Mouse (Mus musculus) gastrocnemius, adult 2 months (tissue): ENCODE data around the gene Gtf3c3. TPM values are rescaled to one million over a fixed set of nuclear protein-coding genes. Genes with fewer than 3 reads are reported as not detected.
A peak's percentile ranks its signal among the peaks of the same experiment; 100 is the strongest.

ENCODE experiments used
- DNase-seq: peaks from one replicate; pipeline ENCODE4 v3.0.0; 2022
- H3K27ac ChIP-seq: fragments of 200-600 bp; 2 replicates; pipeline ENCODE4 v1.8.1; 2022; ENCODE audit warnings: mild to moderate bottlenecking
- H3K4me3 ChIP-seq: fragments of 200-600 bp; 2 replicates; pipeline ENCODE4 v1.8.1; 2022; ENCODE audit warnings: mild to moderate bottlenecking, moderate library complexity
- CTCF ChIP-seq: fragments of 200-600 bp; IDR thresholded peaks from 2 replicates; pipeline ENCODE4 v1.8.1; 2022; ENCODE audit warnings: antibody characterized with exemption, mild to moderate bottlenecking, moderate library complexity
- intact Hi-C: fragments of 180-260 bp; cut with DNase I; formaldehyde crosslinking; loops from one replicate; pipeline ENCODE4 v1.15.1; 2025
- total RNA-seq, 2 experiments: library from RNA; stranded (reverse); gene quantifications; 2 replicates each; pipeline ENCODE4 v1.2.3; 2021

Gene Gtf3c3
- total RNA-seq, 2 experiments from 2014 or later, result 8.7 to 10.5 TPM

DNA sequence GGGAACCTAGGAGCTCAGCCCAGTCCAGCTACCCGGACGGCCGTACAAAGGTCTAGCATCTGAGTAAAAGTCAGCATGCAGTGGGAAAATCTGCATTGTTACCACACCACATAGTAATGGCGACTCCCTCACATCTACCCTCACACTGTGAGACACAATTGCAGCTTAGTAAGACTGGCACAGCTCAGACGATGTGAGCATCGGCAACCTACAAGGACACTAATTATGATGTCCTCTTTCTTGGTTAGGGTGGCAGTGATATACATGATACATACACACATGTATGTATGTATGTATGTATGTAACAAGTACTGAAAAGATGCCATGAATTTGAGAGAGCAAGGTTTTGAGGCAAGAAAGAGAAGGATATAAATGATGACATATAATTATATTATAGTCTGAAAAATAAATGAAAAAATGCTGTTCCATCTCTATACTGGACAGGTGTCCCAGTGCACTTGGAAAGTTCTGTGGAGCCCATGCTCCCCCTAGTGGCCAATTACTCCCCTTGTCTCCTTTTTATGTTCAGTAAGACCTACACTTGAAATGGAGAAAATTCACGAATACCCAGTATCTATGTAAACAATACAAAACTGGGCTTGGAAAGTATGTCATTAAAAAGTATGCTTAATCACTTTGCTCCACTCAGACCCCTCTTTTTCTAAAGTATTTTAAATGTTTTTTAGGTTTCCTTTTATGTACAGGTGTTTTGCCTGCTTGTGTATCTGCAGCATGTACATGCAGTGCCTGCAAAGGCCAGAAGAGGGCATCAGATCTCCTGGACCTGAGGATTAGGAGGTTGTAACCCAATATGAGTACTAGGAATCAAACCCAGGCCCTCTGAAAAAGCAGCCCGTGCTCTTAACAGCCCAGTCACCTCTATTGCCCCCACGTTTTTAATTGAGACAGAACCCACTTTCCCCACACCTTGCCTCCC is 57.5 kb downstream of the Gtf3c3 start:
- DNase-seq, result peak; percentile 52
- peak; percentile 75 for TF ChIP-seq CTCF
- H3K27ac ChIP-seq, result no peak overlapping the region
- H3K4me3 ChIP-seq, result no peak overlapping the region
- intact Hi-C loops, result loop anchor here (5.0 kb wide), 1 partner anchor 474 kb away; no protein-coding TSS in a partner anchor

DNA sequence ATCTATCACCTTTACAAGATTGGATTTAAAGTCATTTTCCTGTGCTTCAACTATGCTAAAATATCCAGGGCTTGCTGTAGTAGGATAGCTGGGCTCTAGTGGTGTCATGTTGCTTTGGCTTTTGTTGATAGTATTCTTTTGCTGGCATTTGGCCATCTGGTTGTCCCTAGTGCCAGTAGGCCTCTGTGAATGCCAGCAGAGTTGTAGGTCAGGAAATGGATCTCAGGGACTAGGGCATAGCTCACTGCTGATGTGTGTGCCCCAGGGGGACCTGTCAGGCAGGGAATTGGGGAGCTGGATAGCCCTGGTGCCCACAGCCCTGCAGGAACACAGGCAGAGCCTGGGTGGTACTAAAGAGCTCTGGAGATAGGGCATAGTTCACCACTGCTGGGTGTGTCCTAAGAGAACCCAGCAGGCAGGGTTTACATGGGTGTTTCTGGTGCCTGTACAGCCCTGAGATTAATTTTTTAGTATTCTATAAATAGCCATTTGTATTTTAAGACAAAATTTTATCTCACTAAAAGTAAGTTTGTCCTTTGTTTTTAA is 61.2 kb downstream of the Gtf3c3 start:
- Histone ChIP-seq H3K4me3 (no peak overlapping the region), H3K27ac (no peak overlapping the region)
- no peak for TF ChIP-seq CTCF
- DNase-seq, result no peak
- intact Hi-C loops, result no loop called here

DNA sequence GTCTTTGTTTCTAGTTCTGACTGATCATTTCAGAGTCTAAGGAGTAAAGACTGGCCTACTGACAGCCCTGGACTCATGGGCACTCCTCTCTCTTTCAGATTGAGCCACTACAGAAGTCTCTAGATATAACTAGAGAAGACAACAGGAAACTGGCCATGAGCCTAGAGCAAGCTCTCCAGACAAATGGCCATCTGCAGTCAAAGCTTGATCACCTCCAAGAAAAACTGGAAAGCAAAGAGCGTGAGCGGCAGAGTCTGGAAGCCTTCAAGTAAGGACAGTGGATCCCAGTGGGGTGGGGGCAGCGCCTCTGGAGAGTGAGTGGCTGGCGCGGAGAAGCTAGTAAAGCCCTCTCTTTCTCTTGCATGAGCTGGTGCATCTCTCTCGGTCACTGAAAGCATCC is 82.2 kb downstream of the Gtf3c3 start:
- Histone ChIP-seq H3K4me3 (no peak overlapping the region), H3K27ac (no peak overlapping the region)
- TF ChIP-seq CTCF, result no peak
- DNase-seq, result peak; percentile 24
- intact Hi-C loops, result no loop called here

DNA sequence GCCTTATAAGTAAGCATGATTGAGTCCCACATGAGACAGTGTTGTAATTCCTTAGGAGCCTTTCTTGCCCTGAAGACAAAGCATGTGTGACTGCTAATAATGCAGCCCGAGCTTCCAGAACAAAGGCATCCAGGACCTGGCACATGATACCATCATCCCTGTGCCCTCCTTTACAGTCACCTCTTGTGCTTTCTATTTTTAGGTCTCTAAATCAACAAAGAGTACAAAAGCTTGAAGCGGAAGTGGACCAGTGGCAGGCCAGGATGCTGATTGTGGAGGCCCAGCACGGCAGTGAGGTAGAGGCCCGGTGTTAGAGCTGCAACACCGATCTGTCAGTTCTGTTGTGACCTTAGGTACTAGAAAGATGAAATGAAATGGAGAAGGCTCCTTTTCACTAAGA is 83.3 kb downstream of the Gtf3c3 start:
- intact Hi-C loops, result no loop called here
- Histone ChIP-seq H3K4me3 (no peak overlapping the region), H3K27ac (no peak overlapping the region)
- no peak for TF ChIP-seq CTCF
- DNase-seq, result no peak

DNA sequence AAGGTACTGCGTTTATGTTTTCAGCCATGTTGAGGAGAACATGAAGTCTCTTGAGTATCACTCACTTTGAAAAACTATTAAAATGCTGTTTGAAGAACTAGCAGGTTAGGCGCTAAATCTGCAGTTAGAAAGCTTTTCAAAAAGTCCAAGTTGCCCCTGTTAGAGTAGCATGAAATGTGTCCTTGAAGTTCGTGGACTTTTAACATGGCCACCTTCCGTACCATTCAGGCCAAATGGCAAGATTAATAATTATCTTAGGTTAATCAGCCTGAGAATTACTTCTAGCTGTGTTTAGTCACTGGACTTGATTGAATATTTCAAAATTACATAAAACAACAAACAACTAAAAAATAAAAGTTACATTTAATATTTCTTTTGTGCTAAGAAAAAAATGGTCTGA is 84.0 kb downstream of the Gtf3c3 start:
- no peak overlapping the region for H3K27ac ChIP-seq
- intact Hi-C loops, result no loop called here
- TF ChIP-seq CTCF, result no peak

More for the DNA sequence above, 84.0 kb downstream of the Gtf3c3 start:
- H3K4me3 ChIP-seq, result no peak overlapping the region
- no peak for DNase-seq

Other genes with a start within 250 kb of the Gtf3c3 start
- gene Hecw2, start 243.8 kb downstream of the Gtf3c3 start, total RNA-seq, result 1 to 10 TPM; 5.1 to 7.9 TPM
- under 1 TPM in 1 of 2 experiments, not detected in 1; 0.22 TPM for gene Ccdc150, start 188.3 kb downstream of the Gtf3c3 start, total RNA-seq
- gene Pgap1, start 118.7 kb upstream of the Gtf3c3 start, total RNA-seq, result 1 to 10 TPM; 2.5 to 3.3 TPM